Mouse (Mus musculus) left cerebral cortex, adult 8-10 months (tissue): Measurements from ENCODE around the gene Max. TPM values are rescaled to one million over a fixed set of nuclear protein-coding genes. Genes with fewer than 3 reads are reported as not detected.

Source experiments
- DNase-seq, 2 experiments: peaks; one replicate each; pipeline ENCODE4 v3.0.0; 2022; ENCODE audit warnings: low spot score in 2 of 2
- total RNA-seq, 4 experiments: library from RNA; stranded (reverse); gene quantifications; 2 replicates each; pipeline ENCODE4 v1.2.4; 2022

Max gene
- total RNA-seq, 4 experiments from 2014 or later = 77.6 to 91.1 (median 82.8) TPM

GRCm38 (mm10) chr12:76923118-76923517 is 38.9 kb downstream of the Max start:
- no peak for DNase-seq

GRCm38 (mm10) chr12:76920990-76921389 is 41.0 kb downstream of the Max start:
- DNase-seq = no peak

- DNase-seq = no peak
Observed at GRCm38 (mm10) chr12:76920398-76920797, 41.6 kb downstream of the Max start.

GRCm38 (mm10) chr12:76918855-76919254 is 43.1 kb downstream of the Max start:
- DNase-seq = no peak

GRCm38 (mm10) chr12:76918113-76918512 is 43.9 kb downstream of the Max start:
- no peak for DNase-seq

- DNase-seq = no peak
Observed at GRCm38 (mm10) chr12:76916163-76916562, 45.8 kb downstream of the Max start.

- DNase-seq = no peak
Observed at GRCm38 (mm10) chr12:76912193-76912592, 49.8 kb downstream of the Max start.

- DNase-seq = peak in 1 of 2 experiments; percentile 30
Observed at GRCm38 (mm10) chr12:76911171-76911726, 50.8 kb downstream of the Max start.

GRCm38 (mm10) chr12:76910258-76910940 is 51.6 kb downstream of the Max start:
- DNase-seq = no peak

- DNase-seq = no peak
Observed at GRCm38 (mm10) chr12:76909218-76909617, 52.8 kb downstream of the Max start.

GRCm38 (mm10) chr12:76906278-76906677 is 55.7 kb downstream of the Max start:
- DNase-seq = no peak

- no peak for DNase-seq
Observed at GRCm38 (mm10) chr12:76901508-76902294, 60.3 kb downstream of the Max start.

GRCm38 (mm10) chr12:76899261-76899975 is 62.6 kb downstream of the Max start:
- no peak for DNase-seq

GRCm38 (mm10) chr12:76898141-76898540 is 63.9 kb downstream of the Max start:
- no peak for DNase-seq

- DNase-seq = no peak
Observed at GRCm38 (mm10) chr12:76897006-76897405, 65.0 kb downstream of the Max start.

GRCm38 (mm10) chr12:76896566-76896965 is 65.4 kb downstream of the Max start:
- DNase-seq = no peak

- no peak for DNase-seq
Observed at GRCm38 (mm10) chr12:76895777-76896176, 66.2 kb downstream of the Max start.

GRCm38 (mm10) chr12:76894792-76895559 is 67.0 kb downstream of the Max start:
- no peak for DNase-seq

- DNase-seq = no peak
Observed at GRCm38 (mm10) chr12:76892910-76893695, 68.9 kb downstream of the Max start.

GRCm38 (mm10) chr12:76891160-76891559 is 70.8 kb downstream of the Max start:
- DNase-seq = no peak
